Mouse (Mus musculus) cerebellum, adult 11 months (tissue): ENCODE results near the gene Dnah17.

Experiments used
- DNase-seq: peaks from one replicate; pipeline ENCODE4 v3.0.0; 2022

Dnah17 gene

DNA sequence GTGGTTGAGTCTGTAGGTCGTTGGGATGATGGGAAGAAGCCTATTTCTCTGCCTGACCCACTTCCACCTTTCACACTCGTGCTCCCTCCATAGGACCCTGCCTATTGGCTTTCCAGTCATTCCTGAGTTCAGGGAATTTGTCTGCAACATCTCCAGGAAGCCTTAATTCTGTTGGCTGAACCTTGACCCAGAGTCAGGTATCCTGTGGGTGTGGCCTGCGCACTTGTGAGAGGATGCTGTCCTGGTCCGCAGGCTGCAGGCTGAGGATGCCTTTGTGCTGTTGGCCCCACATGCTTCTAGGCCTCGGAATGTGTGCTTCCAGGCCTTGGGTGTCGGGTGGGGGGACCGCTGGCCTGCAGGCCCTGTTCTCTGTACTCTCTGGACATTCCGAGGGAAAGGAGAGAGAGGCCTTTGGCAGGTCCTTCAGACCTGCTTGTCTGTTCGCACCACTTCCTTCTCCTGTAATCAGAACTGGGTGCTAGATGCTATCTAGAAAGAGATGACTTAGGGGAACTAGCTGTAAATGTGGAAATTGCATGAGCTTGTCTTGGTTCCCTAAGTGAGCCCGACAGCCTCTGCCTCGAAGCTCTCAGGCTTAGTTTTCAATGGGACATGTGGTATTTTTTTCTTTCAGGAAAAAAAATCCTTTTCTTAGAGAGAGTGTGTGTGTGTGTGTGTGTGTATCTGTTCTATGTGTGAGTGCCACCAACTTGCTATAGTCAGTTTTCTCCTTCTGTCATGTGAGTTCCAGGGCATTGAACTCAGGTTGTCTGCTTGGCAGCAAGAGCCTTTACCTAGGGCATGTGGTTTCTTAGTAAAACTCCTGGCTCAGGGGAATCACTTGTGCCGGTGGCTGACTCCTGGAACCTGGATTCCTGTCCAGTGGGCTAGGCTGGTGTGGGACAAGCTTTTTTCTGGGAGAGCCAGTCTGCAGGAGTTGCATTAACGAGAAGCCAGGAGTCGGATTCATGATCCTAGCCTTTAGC is 137.0 kb downstream of the Dnah17 start:
- no peak for DNase-seq

DNA sequence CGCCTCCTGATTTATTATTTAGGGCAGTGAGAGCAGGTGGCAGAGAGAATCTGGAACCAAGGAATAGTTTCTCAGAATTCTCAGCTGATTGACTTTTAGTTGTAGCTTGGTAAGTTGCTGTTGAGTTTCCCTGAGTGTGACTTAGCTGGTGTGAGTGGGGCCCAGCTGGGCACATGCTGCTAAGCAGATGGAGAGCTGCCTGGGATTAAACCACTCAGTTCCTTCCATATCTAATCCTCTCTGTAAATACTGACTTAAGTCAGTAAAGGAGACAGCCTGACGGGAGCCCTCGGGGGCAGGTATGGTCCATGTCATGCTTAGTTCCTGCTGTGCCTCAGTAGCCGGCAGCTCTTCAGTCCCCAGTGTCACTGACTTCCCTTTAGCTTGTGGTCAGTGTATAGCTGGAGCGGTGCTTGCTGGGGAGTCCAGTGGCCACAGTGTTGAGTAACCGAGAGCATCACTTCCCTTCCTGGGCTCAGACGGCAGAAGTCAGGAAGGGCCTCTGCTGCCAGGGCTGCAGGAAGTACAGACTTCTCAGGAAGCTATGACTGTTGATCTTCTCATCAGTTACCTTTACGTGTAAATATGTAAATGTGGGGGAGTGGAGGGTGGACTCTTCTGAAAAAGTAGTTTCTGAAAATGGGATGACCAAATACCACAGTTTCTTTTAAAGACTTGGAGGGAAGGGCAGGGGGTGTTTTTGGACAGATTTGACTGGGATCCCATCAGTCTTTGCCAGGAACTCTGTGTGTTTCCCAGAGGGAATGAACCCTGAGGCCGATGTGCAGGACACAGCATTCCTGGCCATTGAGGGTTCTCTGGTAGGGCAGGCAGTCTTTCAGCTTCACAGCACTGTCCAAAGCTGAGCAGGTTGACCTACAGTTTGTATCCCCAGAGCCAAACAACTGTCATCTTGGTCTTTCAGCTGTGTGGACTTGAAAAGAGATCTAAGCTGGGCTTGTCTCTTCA is 138.6 kb downstream of the Dnah17 start:
- DNase-seq, result no peak

DNA sequence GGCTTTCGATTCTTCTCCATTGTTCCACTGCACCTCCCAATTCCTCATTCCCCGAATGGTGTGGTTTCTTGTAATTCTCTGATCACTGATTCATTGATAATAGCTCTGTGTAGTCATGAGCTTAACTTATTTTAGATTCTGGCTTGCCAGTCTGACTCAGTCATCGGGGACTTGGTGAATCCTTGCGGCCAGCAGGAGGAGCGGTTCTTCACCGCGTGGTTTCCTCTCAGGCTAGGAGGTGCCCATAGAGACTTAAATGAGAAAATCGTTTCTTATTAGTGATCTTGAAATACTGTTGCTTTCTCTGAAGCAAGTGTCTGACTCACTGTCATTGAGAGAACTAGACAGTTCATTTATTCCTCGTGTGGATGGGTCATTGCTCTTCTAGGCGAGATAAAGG is 140.5 kb downstream of the Dnah17 start:
- no peak for DNase-seq

DNA sequence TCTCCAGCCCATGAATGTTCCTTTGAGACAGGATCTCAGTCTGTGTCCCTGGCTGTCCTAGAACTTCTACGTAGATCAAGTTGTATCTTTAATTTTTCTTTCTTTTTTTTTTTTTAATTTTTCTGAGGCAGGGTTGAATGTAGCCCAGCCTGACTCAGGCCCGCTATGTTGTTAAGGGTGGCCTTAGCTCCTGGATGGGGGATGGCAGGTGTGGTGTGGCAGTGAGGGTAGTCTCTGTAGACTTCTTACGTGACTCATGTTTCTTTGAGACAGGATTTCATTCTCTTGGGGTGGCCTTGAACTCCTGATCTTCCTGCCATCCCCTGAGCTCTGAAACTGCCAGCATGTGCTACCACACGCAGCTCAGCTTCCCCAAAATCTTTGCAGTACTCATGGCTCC is 141.2 kb downstream of the Dnah17 start:
- no peak for DNase-seq

DNA sequence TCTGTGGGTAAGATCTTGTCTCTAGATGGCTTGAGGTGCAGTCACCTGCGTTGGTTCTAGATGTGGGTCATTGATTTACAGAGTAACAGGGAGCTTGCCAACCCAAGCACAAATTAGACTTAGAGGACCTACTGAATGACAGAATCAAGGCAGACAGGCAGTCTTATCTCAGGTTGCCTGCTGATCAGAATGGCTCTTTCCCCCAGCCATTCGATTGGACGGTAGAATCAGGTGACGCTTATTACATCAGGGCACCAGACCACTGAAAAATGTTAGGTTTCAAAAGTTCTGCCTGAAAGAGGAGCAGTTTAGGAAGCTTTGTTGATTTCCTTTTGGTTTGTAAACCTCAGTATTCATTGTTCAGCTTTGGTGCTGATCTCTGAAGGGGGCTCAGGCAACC is 142.5 kb downstream of the Dnah17 start:
- DNase-seq, result no peak

DNA sequence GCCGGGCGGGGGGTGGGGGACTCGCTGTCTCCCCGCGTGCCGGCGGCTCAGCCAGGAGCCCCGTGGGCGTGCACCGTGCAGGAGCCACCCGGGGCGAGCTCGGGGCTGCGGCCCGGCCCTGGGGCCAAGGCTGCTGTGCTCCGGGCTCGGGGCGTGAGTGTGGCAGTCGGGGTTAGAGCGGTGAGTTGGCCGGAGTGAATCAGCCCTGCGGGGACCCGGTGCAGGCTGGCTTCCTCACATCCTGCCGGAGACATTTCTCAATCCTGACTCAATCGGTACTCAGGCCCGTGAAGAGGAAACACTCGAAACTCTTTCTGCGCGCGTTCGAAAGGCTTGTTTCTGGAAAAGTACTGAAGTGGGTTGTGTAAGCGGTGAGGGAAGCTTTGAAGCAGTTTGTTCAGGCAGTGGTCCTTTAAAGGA is 143.4 kb downstream of the Dnah17 start:
- DNase-seq, result no peak

DNA sequence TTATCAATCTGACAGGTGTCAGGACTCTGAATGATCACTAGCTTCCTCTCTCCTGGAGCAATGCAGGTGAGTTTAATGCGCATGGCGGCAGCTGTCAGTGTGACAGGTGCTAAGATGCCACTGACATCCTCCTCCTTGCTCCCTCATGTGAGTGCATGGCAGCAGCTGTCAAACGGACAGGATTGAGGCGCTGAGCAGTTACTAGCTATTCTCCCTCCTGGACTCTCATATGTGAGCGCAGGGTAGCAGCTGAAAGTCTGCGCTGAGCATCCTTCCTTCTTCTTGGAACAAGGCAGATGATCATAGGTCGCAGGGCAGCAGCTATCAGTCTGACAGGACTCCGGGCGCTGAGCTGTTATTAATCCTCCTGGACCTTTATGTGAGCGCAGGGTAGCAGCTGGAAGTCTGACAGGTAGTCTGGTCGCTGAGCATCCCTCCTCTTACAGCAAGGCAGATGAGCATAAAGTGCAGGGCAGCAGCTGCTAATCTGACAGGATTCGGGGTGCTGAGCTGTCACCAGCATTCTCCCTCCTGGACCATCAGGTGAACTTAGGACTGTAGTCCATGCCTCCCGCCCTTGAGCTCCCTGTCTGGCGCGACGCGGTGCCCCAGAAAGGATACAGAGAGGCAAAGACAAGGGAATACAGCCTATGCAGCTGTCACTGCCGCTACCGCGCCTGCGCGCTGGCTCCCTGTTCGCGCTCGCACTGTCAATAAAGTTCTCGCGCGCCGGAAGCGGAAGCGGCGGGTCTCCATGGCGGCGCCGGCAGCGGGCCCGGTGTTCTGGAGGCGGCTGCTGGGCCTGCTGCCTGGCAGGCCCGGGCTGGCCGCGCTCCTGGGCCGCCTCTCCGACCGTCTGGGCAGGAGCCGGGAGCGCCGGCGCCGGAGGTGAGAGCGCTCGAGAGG is 144.1 kb downstream of the Dnah17 start, which contains the start of gene Pgs1:
TSS of gene Pgs1 (plus strand) at position 167 of the 906 bp plus-strand sequence.
- DNase-seq, result peak; percentile 90

DNA sequence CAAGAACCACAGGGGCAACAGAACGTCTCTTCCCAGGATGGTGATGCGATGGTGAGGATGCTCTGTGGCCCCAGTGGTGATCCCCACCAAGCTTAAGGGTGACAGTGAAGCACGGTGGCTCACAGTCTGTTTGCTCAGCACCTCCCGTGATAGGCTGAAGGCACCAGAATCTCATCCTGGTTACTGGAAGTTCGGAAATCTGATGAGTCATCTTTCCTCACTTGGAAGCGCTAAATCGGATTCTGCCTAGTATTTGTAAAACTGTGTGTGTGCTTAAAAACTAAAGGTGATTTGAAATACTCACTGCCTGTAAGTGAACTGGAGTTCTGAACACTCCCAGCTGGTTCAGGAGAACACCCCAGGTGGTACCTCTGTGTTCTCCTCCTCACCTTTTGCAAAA is 146.7 kb downstream of the Dnah17 start:
- no peak for DNase-seq

DNA sequence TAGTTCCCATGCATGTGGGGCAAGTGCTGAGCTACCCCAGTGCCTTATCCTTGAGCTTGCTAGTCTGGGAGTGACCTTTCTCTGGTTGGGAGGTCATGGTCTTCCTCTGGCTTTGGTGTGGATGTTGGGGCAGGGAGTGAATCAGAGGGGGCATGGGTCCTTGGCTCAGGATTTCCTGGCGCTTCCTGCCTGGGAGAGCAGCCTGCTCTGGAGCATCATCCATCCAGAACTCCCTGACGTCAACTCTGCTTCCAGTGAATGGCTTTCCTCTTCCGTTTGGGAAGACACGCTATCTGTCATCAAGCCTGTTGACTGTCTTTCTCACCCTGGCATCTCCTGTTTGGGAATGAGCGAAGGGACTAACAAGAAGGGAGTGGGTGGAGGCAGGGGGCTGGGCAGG is 148.0 kb downstream of the Dnah17 start:
- no peak for DNase-seq

DNA sequence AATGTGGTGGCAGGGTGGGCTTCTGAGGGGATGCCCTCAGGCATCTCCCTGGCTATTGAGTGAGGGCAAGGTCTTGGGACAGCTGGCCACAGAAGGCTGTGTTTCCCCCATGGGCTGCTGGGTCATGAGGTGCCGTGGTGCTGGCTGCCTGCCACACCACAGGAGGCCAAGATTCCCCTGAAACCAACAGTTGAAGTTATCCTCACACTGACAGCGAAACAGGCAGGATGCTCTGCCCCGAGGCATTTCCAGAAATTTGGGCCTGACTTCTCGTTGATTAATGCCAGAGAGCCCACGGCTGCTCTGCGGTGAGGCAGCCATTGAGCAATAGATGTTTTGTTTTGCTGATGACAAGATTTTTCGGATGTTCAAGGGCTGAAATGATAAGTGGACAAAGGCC is 151.0 kb downstream of the Dnah17 start:
- DNase-seq, result no peak

DNA sequence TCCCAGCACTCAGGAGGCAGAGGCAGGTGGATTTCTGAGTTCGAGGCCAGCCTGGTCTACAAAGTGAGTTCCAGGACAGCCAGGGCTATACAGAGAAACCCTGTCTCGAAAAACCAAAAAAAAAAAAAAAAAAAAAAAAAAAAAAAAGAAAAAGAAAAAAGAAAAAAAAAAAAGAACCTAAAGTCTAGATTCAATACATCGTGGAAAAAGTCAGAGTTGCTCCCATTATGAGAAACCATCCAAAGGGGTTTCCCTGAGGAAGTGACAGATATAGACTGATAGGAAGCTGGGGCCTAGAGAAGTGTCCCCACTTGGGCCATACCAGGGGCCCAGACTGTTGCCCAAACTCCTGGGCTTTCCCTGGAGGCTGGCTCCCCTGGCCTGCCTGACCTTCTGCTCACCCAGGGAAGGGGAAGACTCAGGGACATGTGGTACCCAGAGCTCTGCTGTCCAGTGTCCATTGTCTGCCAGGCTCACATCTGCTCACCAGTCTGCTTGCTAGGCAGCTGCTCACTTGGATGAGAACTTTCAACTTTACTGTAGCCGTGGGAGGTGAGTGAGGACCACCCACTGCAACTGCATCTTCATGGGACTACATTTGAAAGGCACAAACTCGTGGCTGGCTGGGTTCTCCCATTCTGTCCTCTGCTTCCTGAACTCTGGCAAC is 152.6 kb downstream of the Dnah17 start:
- DNase-seq, result no peak

DNA sequence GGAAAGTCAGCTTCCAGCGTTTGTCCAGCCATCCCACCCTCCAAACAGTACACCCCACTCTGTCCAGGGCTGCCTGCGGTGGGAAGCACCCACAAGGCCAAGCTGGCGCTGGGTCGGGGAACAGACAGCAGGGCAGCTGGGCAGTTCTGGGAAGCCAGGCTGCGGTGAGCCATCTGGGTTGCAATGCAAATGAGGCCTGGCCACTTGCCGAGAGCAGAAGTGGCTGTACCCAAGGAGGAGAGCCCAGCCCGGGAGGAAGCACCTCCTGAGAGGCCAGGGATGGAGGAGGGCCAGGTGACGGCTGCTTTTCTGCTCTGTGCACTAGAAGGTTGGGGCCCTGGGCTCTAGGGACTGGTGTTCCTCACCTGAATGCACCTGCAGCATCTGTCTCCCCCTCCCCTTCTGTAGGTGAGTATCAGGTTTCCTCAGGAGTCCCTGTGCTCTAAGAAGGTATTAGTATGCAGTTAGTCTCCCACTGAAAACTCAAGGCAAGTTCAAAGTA is 154.3 kb downstream of the Dnah17 start:
- peak; percentile 32 for DNase-seq

DNA sequence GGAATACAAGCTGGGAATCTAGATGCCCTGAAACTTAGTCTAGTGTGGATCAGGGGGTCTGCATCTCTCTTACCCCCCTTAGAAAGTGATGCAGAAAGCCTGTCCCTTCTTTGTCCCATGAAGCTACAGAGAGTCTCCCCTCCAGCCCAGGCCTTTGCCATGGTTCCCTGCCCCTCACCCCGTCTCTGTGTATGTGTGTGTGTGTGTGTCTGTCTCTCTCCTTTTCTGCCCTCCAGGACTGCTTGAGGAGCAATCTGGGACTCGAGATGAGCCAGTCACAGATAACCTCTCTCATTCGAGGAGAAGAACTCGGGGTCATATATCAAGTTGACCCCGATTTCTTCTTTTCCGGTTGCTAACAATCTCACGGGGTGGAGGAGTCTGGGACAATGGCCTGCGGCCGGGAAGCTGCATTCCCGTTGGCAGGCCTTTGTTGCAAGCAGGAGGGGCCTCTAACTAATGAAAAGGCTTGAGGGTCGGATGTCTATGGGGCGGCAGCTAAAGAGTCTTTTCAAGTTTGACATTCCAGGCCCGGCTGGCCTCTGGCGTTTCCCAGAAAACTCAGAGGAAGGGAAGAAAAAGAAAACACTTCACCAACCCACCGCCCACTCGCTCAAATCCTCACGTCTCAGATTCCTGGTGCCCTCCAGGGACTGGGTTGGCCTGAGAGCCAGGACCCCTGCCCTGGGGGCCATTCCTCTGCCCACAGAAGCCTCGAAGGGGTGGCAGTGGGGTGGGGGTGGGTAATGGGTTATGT is 155.0 kb downstream of the Dnah17 start:
- no peak for DNase-seq

DNA sequence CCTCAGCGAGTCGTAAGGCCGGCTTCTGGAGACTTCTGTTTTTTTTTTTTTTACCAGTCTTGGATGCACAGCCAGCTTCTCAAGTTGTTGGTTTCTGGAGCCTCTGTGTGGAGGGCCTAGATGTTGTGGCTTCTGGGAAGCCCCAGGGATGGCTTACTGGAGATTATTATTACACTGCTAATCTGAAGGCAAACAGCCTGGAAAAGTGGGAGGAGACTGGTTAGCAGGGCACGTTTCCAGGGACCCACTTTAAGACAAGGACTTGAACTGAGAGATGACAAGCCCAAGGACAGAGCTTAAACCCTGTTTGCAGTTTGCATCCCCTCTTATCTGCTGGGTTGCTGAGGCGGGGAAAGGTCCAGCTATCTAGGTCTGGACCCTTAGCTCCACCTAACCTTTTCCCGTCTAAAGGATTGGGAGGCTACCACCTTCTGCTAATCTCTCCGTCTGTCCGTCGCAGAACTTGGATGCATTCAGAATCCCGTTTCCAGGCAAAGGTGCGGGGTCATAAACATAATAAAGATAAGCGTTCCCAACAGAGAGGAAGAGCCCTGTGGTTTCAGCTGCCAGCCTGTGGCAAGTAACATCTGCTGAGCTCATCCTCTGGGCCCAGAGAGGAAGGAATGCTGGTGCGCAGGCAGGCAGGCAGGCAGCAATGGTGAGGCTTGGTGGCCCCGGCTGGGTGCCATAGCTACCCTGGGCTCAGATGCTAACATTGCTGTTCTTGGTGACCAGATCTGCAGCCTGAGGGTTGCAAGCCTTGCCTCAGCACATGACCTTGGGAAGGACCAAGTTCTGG is 155.9 kb downstream of the Dnah17 start:
- DNase-seq, result no peak

DNA sequence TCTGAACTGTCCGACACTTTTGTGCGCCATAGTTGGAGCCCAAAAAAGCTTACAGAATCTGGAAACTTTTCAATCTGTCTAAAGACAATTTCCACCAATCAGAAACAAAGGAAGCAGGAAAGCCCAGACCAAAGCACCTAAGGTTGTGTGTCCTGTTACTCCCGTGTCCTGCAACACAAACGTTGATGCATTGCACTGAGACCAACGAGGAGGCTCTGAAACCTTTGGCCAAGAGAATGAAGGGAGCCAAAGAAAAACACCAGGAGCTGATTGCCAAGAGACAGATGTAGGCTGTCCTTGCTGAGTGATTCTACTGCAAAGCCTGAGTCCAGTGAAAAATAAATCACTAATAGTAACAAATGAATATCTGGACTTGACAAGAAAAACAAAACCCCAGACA is 156.9 kb downstream of the Dnah17 start:
- no peak for DNase-seq

DNA sequence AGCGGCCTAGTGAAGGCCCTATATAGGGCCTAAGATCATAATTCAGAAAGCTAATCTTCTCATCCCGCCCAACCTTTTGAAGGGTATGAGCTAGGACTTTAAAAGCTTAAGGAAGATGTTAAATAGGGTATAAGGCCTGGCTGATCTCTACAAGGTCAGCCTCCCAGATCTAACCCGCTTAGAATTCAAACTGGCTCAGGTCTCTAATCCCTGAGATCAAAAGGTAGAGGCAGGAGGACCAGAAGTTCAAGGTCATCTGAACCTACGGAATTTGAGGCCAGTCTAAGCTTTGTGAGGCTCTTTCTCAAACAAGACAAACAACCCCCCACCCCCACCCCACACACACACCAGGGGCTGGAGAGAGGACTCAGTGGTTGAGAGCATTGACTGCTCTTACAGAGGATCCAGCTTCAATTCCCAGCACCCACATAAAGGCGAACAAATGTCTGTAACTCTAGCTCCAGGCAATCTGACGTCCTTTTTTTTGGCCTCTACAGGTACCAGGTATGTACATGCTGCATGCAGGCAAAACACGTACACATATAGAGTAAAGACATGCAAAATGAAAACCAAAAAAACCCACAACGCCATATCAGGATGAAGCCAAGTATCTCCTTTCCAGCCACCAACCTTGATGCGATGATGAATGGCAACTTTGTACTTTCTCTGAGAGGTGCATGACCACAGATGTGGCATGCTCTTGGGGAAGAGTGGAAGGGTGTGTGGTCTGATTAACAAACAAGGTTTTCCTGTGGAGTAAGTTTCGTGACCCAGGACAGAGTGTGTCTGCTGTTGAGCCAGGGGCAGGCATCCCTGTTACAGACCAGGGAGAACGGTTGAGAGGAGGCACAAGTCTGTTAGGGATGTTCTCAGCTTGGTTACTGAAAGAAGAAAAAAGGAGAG is 157.5 kb downstream of the Dnah17 start:
- DNase-seq, result no peak
